Mouse (Mus musculus) E14TG2a.4 (cell line): ENCODE measurements around the gene Plscr1.

Experiments used
- CTCF ChIP-seq: conservative IDR thresholded peaks from 2 replicates; pipeline ENCODE4 v1.5.1; 2014; ENCODE audit warnings: low read length
- NANOG ChIP-seq: IDR thresholded peaks from 2 replicates; pipeline ENCODE4 v1.6.1; 2014; ENCODE audit warnings: borderline replicate concordance, low read length, mixed read lengths
- POU5F1 ChIP-seq: IDR thresholded peaks from 2 replicates; pipeline ENCODE4 v1.6.1; 2014; ENCODE audit warnings: low read length, borderline replicate concordance

DNA sequence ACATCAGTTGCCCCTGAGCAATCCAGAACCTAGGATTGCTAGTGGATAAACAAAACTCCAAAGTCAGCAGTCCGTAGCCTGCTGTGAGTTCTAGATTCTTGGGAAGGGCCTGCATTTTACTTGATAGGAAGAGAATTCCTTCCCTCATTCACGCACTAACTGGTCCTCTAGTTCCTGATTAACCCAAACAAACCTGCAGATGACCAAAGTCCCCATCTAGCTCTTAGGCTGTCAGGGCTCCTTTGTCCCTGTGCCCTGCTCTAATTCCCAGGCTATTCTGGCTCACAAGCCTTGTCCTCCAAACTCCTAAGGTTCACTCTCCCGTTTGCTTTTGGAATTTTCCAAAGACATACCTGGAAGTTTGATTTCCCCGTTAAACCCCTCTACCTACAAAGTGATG lies 23.1 kb downstream of the Plscr1 start:
- TF ChIP-seq CTCF (no peak), NANOG (no peak), POU5F1 (no peak)
